Mouse (Mus musculus) monocyte, adult 2 months (primary cell): ENCODE results near the gene Glud1.

Experiments
- DNase-seq, 2 experiments: peaks; one replicate each; pipeline ENCODE4 v3.0.0; 2022; ENCODE audit warnings: low spot score in 2 of 2, low read depth in 1 of 2

Glud1 gene

DNA sequence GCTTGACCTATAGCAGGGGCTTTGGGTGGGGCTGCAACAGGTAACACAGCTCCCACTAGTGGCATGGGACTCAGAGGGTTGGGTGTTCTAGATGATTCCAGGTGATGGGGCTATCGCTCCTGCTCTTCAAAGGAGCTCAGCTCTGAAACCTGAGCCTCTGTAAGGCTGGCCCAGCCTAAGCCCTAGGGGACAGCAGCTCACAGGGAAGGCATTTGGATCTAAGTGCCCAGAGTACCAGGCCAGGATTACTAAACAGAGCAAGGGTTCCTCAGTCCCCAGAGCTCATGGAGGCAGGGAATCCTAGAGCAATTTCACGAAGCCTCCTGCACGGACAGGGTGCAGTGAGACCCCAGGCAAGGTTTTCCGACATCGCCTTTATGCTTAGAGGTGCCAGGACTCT, 65.4 kb downstream of the Glud1 start:
- no peak for DNase-seq

DNA sequence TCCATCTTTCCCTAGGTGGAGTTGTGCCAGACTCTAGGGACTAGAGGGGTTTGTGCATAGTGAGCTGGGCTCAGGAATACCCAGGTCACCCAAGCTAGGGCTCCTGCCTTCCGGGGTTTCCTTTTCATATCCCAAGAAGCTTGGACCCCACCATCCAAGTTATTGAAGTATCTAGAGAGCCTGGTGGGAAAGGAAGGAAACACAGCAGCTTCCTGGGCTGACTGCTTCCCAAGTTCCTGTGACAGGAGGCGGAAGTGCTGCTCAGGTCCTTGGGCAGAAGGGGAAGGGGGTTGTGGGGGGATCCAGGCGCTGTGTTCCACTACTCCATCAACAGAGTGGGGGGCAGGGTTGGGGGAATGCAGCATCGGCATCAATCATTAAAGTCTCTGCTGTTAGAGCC, 66.6 kb downstream of the Glud1 start:
- no peak for DNase-seq

DNA sequence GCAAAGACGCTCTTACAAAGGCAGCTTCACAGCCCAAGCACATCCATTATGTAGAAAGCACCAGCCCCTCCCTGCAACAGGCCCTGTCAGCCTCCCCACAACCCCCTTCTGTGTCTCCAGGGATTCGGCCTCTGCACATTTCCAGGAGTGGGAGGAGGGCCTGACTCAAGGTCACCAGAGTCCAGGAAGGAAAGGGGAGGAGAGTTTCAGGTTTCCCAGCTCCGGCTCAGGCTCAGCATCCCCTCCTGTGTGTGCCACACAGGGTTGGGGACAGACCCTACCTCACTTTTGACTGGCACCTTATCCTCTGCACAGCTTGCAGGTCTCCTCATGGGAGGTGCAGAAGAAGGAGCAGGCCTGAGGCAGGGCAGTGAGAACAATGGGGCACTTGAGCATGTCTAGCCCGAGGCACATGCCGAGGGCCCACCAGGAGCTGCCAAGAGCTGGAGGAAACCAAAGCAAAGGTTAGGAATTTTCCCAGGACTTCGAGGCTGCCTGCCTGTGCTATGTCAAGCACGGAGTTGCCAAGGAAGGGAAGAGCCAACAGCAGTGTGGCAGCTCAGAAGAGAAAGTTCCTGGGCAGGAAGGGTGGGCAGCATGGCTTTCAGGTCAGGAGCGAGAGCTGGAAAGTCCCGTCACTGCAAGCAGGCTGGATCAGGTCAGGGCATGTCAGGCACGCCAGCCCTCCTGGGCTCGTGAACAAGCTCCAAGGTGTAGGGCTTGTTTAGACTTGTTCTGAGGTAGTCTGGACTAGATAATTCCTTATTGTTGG, 68.2 kb downstream of the Glud1 start:
- DNase-seq, result no peak

DNA sequence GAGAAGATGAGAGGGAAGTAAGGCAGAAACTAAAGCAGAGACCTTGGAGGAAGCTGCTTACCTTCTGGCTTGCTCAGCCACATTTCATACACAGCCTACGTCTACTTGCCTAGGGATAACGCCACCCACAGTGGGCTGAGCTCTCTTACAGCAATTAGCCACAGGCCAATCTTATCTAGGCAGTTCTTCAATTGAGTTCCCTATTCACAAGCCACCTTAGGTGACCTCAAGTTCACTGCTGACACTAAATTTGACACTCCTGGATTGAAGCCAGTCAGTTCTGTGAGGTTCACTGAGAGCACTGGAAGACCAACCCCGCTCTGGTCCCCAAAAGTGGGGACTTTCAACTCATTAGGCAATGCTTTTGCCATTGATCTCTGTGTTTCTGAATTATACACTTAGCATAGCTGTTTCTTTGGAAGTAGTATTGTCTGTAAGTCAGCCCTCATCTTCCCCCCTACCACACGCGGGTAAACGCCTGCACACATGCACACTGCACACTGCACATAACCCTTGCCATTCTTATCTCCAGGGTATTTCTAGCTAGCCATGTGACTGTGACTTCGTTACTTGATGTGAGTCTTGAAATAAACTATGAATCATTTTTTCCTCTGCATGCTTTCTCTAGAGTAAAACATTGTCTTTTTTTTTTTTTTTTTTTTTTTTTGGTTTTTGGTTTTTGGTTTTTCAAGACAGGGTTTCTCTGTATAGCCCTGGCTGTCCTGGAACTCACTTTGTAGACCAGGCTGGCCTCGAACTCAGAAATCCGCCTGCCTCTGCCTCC, 72.6 kb downstream of the Glud1 start:
- DNase-seq, result no peak

DNA sequence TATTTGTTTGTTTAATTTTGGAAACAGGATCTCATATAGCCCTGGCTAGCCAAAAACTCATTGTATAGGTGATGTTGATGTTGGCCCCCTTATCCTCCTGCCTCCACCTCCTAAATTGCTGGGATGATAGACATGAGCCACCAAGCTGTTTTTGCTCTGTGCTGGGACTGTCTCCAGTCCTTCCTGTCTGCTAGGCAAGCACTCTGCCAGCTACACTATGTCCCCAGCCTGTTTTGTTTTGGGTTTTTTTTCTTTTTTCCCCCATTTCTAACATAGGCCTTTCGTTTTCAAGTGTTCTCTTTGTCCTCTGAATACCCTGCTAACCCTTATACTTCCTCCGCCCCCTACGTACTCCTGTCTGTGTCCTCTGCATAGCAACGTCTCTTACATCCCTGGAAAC, 82.8 kb downstream of the Glud1 start:
- no peak for DNase-seq
